Mouse (Mus musculus) spleen, postnatal 36 days (tissue): Measurements from ENCODE around the gene Ace3.

Experiments used
- DNase-seq, 2 experiments: peaks; one replicate each; pipeline ENCODE4 v3.0.0; 2022; ENCODE audit warnings: low spot score in 2 of 2, mixed read lengths in 1 of 2

Gene Ace3

GRCm38 (mm10) chr11:106044349-106044748 is 49.9 kb downstream of the Ace3 start:
- no peak for DNase-seq

DNA sequence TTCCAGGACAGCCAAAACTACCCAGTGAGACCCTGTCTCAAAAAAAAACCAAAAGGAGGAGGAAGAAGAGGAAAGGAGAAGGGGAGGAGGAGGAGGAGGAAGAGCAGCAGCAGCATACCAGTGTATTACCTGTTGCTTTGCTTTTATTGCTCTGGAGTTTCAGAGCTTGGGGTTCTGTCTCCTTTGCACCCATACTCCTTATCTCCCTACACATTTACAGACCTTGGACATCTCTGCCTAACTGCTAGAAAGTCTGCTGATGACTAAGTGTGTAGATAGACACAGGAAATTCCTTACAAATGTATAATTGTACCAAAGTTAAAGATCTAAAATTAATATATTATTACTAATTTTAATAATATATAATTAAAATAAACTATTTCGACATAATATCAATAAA is 50.8 kb downstream of the Ace3 start:
- no peak for DNase-seq

GRCm38 (mm10) chr11:106045780-106046179 is 51.3 kb downstream of the Ace3 start:
- no peak for DNase-seq

- no peak for DNase-seq
These were observed 52.1 kb downstream of the Ace3 start for GRCm38 (mm10) chr11:106046584-106046983.

- DNase-seq: no peak
These were observed 59.4 kb downstream of the Ace3 start for GRCm38 (mm10) chr11:106053921-106054320.

- DNase-seq: no peak
These were observed 60.1 kb downstream of the Ace3 start for GRCm38 (mm10) chr11:106054600-106054999.
